Mouse (Mus musculus) heart, embryonic 10.5 days (tissue): ENCODE measurements around the gene Fam19a5. TPM values are rescaled to one million over a fixed set of nuclear protein-coding genes. Genes with fewer than 3 reads are reported as not detected.

Source experiments
- DNase-seq: peaks from one replicate; pipeline ENCODE4 v3.0.0-alpha.2; 2017; ENCODE audit warnings: low spot score
- H3K27ac ChIP-seq: fragments of 300-500 bp; sonication (generic); 2 replicates; pipeline ENCODE4 v1.5.1; 2016; ENCODE audit warnings: mild to moderate bottlenecking
- H3K27me3 ChIP-seq: fragments of 300-500 bp; sonication (generic); 2 replicates; pipeline ENCODE4 v1.6.1; 2016; ENCODE audit warnings: mild to moderate bottlenecking; ENCODE audit not compliant: poor library complexity, insufficient read depth, severe bottlenecking
- H3K36me3 ChIP-seq: fragments of 300-500 bp; sonication (generic); 2 replicates; pipeline ENCODE4 v1.6.1; 2016; ENCODE audit warnings: mild to moderate bottlenecking, moderate library complexity
- H3K4me1 ChIP-seq: fragments of 300-500 bp; sonication (generic); 2 replicates; pipeline ENCODE4 v1.6.1; 2016; ENCODE audit warnings: mild to moderate bottlenecking
- H3K4me3 ChIP-seq: fragments of 300-500 bp; sonication (generic); 2 replicates; pipeline ENCODE4 v1.5.1; 2016; ENCODE audit warnings: mild to moderate bottlenecking, moderate library complexity
- H3K9me3 ChIP-seq: fragments of 300-500 bp; sonication (generic); 2 replicates; pipeline ENCODE4 v1.6.1; 2016; ENCODE audit warnings: mild to moderate bottlenecking, moderate library complexity
- WGBS: fragments of 180-500 bp; shearing (Covaris S2); methylation state at CpG from one replicate; pipeline ENCODE4 v1.1.7; 2016; 5-methylcytosine and 5-hydroxymethylcytosine counted together
- polyA plus RNA-seq: library from polyadenylated mRNA; unstranded; fragments of >200 nt; fragmentation: Nextera tagmentation; extraction: Ambion mirVana; gene quantifications from 2 replicates; pipeline ENCODE4 v1.2.1, GENCODE M21; 2016

Gene Fam19a5
- 1.6 and 1.7 TPM in 2 replicates for polyA plus RNA-seq

DNA sequence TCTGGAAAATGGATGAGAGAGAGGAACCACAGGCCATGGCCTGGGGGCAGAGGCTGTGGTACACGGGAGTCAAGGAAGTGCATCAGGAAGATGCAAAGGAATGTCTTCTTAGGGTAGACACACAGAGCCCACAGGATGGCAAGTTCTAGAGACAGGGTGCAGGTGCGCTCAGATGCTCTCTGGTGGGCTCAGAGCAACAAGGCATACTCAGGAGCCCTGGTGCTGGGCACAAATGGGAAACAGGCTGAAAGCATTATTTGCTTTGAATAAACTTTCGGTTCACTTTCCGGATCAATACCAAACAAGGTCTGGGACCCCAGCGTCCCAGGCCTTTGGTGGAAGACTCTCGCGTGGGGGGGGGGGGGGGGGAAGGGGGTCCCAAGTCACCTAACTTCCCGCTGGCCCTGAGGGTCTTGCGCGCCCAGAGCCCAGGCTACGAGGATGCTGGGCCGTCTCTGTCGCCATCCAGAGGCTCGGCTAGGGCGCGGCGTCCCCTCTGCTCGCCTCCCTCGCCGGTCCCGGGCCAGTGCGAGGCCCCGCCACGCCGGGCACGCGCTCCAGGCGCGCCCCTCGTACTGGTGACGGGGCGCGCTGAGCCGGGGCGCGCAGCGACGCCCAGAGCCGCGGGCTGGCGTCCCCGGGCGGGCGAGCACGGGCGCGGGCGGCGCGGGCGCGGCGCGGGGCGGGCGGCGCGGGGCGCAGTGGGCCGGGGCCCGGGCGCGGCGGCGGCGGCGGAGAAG lies at the start of gene Fam19a5:
Gene Fam19a5 (plus strand): TSS at position 701 of the 740 bp plus-strand sequence.
- Histone ChIP-seq H3K9me3 (no peaks in the 10 kb centered on the region), H3K4me3 (peak within 1 kb of the TSS; percentile 67), H3K27me3 (peaks cover 91% of the 10 kb centered on the region), H3K27ac (peak within 1 kb of the TSS; percentile 56; the same call in 1 of the 2 replicates), H3K4me1 (peaks cover 18% of the 10 kb centered on the region), H3K36me3 (no peaks in the 10 kb centered on the region)
- 6% methylated on average over 46 of the region's 67 CpGs for WGBS
- DNase-seq: no peak

DNA sequence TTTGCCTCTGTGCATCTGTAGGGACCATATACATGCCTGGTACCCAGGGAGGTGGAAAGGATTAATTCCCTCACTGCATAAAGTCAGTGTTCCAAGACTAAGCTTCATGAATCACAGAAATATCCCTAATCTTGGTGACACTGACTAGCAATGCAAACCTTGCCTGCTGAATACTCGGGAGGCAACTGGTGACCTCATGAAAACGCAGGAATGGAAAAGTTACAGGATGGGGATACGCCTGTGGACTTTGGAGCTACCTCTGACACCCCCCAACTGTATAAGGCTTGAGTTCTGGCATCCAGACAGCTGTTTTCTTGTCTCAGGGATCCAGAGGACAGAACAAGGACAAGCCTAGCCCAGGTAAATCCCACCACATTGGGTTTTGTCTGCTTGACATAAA lies 42.4 kb upstream of the Fam19a5 start:
- Histone ChIP-seq H3K4me1 (no peaks in the 10 kb centered on the region), H3K4me3 (no peak overlapping the region), H3K36me3 (no peaks in the 10 kb centered on the region), H3K27ac (no peak overlapping the region), H3K9me3 (no peaks in the 10 kb centered on the region), H3K27me3 (no peaks in the 10 kb centered on the region)
- DNase-seq: no peak
- WGBS: 76% methylated on average over 3 of the region's 3 CpGs

DNA sequence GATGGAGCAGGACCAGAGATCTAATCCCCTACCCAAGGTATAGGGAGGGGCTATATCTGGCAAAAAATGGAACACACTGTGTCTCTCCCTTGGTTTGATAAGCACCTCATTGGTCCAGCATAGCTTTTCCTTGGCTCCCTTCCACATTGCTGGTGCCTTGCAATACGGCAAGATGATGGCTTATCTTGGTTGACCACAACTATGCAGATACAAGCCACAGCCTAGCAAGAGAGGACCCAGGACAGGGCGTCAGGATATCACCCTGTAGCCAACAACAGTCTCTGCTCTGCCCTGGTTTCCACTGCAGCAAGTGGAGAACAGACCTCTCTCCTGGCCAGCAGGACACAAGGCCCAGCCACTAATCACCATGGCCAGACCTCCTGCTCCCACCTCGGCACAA lies 36.8 kb upstream of the Fam19a5 start:
- 59% methylated on average over 3 of the region's 3 CpGs for WGBS
- Histone ChIP-seq H3K9me3 (no peaks in the 10 kb centered on the region), H3K4me1 (no peaks in the 10 kb centered on the region), H3K4me3 (no peak overlapping the region), H3K27me3 (no peaks in the 10 kb centered on the region), H3K27ac (no peak overlapping the region), H3K36me3 (no peaks in the 10 kb centered on the region)
- no peak for DNase-seq

DNA sequence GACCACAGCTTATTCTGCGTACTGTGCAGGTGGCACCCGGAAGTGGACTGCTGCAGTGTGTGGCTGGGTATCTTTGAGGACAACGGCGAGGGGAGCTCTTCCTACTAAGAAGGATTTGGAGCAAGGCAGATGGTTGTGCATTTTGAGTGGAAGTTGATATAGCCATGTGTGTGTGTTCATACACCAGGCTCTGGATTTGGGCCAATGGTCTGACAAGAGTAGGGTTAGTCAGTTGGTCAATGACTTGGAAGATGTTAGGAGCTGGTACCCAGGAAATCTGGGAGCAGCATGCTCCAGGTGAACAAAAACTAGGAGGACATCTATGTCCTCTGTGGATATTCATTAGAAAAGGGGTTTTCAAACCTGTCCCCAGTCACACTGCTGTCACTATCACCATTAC lies 33.2 kb upstream of the Fam19a5 start:
- 94% methylated on average over 4 of the region's 4 CpGs for WGBS
- Histone ChIP-seq H3K36me3 (no peaks in the 10 kb centered on the region), H3K4me3 (no peak overlapping the region), H3K27ac (no peak overlapping the region), H3K27me3 (no peaks in the 10 kb centered on the region), H3K9me3 (no peaks in the 10 kb centered on the region), H3K4me1 (no peaks in the 10 kb centered on the region)
- no peak for DNase-seq

DNA sequence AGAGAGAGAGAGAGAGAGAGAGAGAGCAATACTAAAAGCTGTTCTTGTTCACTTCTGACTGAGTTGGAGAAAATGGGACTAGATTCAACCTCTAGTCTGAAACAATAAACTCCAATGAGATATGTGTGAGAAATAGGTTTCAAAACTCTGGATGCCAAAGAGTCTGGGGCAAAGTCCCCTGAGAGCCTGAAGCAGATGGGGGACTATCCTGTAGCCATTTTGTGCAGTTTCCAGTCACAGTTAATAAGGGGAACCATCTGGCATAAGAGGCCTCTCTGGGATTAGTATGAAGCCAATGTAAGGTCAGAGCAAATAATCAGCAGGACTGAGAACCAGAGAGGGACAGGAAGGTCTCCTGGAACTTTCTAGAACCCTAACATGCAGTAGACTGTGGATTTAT lies 25.9 kb upstream of the Fam19a5 start:
- Histone ChIP-seq H3K27me3 (no peaks in the 10 kb centered on the region), H3K4me1 (no peaks in the 10 kb centered on the region), H3K4me3 (no peak overlapping the region), H3K9me3 (no peaks in the 10 kb centered on the region), H3K27ac (no peak overlapping the region), H3K36me3 (no peaks in the 10 kb centered on the region)
- DNase-seq: no peak

DNA sequence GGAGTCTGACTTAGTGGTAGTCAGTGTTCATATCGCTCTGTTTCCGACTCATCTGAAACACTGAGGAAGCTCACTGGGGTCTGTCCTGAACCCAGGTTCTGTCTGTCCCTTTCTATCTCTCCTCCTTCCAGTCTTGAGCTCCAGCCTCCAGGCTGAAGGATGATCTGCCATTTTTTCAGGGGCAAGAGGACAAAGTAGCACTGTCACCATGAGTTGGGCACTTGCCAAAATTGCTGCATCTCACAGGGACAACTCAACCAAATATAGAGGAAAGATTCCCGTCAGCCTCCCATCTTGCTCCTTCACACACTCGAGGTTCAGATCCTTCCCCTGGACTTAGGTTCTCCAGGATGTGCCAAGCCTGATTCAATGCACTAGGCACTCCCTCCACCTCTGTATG lies 14.8 kb upstream of the Fam19a5 start:
- no peak for DNase-seq
- Histone ChIP-seq H3K27me3 (no peaks in the 10 kb centered on the region), H3K27ac (no peak overlapping the region), H3K36me3 (no peaks in the 10 kb centered on the region), H3K9me3 (no peaks in the 10 kb centered on the region), H3K4me1 (no peaks in the 10 kb centered on the region), H3K4me3 (no peak overlapping the region)
- 89% methylated on average over 4 of the region's 4 CpGs for WGBS

DNA sequence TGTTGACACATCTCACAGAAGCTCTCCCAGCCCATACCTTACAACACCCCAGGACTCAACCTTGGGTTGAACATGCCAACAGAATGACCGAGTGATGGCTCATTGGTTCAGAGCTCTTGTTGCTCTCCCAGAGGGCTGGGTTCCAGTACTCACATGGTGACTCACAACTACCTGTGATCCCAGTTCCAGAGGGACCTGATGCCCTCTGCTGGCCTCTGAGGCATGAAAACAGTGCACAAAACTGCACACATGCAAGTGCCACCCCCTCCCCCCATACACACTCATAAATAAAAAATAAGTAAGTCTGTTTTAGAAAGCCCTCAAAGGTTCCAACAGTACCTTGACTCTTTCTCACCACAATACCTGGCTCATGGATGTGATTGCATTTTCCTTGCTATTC lies 2.4 kb upstream of the Fam19a5 start:
- DNase-seq: no peak
- H3K36me3 ChIP-seq: no peaks in the 10 kb centered on the region

DNA sequence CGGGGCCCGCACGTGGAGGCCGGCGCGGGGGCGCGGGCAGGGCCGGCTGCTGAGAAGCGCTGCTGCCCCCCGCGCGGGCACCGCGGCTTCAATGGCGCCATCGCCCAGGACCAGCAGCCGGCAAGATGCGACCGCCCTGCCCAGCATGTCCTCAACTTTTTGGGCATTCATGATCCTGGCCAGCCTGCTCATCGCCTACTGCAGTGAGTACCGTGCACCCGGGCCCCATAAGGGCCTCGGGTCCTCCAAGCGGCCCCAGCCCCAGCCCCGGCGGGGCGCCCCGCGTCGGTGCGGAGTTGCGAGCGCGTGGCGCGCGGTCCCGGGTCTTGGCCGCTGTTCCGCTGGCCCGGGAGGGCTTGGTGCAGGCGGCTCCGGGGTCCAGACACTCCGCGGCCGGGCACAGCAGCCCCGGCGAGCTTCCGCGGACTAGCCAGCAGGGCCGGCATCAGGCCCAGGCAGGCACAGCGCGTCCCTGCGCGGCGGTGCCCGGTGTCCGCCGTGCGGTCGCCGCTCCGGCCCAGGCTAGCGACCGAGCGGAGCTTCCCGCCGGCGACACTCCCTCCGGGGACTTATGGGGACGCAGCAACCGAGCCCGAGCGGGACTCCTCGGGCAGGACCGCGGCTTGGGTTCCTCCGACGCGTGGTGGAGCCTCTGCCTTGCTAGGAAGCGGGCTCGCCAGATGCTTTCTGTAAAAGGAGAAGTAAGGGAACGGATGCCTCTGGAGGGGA lies 466 bp downstream of the Fam19a5 start:
- no peaks in the 10 kb centered on the region for H3K9me3 ChIP-seq
- H3K27ac ChIP-seq: peak overlapping the region; percentile 56; the same call in 1 of the 2 replicates
- peaks cover 26% of the 10 kb centered on the region for H3K4me1 ChIP-seq
- no peak for DNase-seq
- WGBS: under 1% methylated on average over 84 of the region's 84 CpGs
- no peaks in the 10 kb centered on the region for H3K36me3 ChIP-seq
- peaks cover 96% of the 10 kb centered on the region for H3K27me3 ChIP-seq
- peak overlapping the region; percentile 67 for H3K4me3 ChIP-seq

More for the DNA sequence above, 2.4 kb upstream of the Fam19a5 start:
- Histone ChIP-seq H3K27me3 (peaks cover 70% of the 10 kb centered on the region), H3K27ac (no peak overlapping the region), H3K4me3 (no peak overlapping the region), H3K9me3 (no peaks in the 10 kb centered on the region), H3K4me1 (peaks cover 16% of the 10 kb centered on the region)
- WGBS: 28% methylated on average over 1 of the region's 1 CpGs

DNA sequence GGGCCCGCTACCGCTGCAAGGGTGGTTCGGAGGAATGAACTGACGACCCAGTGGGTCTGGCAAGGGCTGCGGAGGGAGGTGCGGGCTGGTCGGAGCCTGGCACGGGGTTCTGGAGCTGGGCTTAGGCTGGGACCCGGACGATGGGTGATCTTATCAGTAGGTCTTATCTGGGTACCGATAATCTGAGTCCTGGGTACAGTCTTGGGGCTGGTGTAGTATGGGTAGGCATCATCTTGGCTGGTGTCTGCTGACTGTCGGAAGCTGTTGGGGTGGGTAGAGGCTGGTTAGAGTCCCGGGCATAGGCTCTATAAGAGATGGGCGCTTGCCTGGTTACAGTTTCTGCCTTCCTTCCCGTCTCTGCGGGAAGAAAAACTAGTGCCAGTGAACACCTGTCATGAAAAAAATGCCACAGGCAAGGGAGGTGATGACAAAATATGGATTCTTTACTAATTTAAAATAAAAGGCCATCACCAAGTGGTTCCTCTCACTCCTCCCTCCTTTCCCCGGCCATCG lies 1.1 kb downstream of the Fam19a5 start:
- H3K27me3 ChIP-seq: peaks cover 96% of the 10 kb centered on the region
- H3K4me3 ChIP-seq: peak overlapping the region; percentile 67
- WGBS: 8% methylated on average over 18 of the region's 18 CpGs
- peaks cover 29% of the 10 kb centered on the region for H3K4me1 ChIP-seq
- no peaks in the 10 kb centered on the region for H3K36me3 ChIP-seq
- DNase-seq: no peak
- no peak overlapping the region for H3K27ac ChIP-seq
- no peaks in the 10 kb centered on the region for H3K9me3 ChIP-seq

DNA sequence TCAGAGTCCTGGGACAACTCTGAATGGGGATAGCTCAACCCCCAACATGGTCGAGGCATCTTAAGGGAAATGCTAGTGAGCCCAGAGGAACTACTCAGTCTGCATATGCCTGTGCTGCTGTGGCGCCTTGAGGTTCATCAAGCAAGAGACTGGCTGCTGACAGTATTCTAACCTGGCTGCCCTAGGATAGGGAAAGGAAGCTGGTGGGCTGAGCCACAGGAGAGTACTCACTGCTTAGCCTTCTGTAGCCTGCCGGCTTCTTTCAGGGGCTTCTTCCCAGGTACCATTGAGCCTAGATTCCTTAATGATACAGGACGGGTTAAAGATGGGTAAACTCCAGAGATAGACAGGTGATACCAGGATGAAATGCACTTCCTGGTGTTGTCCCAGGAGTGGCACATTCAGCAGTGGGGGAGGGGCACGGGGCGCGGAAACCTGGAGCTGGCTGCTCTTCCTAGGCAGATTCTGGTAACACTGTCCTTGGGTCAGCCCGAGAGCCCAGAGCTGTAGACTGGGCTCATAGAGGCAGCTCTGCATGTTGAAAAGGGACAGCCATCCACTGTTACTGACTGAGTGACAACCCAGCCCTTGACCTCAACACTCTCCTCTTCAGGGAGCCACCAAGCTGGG lies 1.7 kb downstream of the Fam19a5 start:
- no peak for DNase-seq
- H3K4me1 ChIP-seq: peaks cover 29% of the 10 kb centered on the region
- no peak overlapping the region for H3K27ac ChIP-seq
- 21% methylated on average over 8 of the region's 8 CpGs for WGBS
- H3K27me3 ChIP-seq: peaks cover 96% of the 10 kb centered on the region
- no peak overlapping the region for H3K4me3 ChIP-seq
- H3K9me3 ChIP-seq: no peaks in the 10 kb centered on the region
- H3K36me3 ChIP-seq: no peaks in the 10 kb centered on the region

DNA sequence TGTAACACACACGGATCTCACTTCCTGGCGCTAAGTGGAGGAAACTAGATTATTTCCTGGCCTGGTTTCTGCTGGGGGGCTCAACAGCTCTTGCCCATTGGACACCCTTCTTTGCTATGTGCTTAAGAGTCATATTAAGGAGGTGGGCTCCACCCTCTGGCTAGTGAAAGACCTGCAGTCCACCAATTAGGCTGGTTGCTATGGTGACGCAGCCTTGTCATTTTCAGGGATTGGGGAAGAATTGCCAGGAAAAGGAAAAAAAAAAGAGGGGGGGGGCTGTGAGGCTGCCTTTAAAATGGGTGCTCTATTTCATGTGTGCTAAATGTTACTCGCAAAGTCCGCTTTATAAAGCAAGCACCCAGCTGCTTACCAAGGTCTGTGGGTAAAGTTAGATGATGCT lies 2.9 kb downstream of the Fam19a5 start:
- peaks cover 97% of the 10 kb centered on the region for H3K27me3 ChIP-seq
- no peak overlapping the region for H3K27ac ChIP-seq
- 58% methylated on average over 5 of the region's 5 CpGs for WGBS
- H3K36me3 ChIP-seq: no peaks in the 10 kb centered on the region
- H3K4me3 ChIP-seq: no peak overlapping the region
- H3K9me3 ChIP-seq: no peaks in the 10 kb centered on the region
- no peak for DNase-seq
- peaks cover 29% of the 10 kb centered on the region for H3K4me1 ChIP-seq

DNA sequence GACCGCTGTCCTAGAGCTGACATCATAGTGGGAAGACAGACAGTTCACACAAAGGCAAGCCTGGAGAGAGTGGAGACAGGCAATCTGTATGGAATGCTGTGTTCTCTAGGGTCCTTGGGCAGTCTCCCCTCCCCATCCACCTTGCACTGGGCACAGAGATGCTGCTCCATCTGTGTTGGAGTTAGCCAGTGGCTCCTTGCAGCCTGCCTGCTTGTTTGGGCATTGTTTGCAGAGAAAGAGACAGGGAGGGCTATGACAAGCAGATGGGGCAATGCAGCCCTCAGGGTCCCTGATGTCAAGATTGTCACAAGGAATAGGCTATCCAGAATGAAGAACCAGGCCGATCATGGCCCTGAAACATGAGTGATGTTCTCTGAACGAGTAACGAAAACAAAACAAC lies 5.6 kb downstream of the Fam19a5 start:
- no peak for DNase-seq
- Histone ChIP-seq H3K36me3 (no peaks in the 10 kb centered on the region), H3K4me1 (peaks cover 19% of the 10 kb centered on the region), H3K27ac (no peak overlapping the region), H3K4me3 (no peak overlapping the region), H3K9me3 (no peaks in the 10 kb centered on the region), H3K27me3 (peaks cover 80% of the 10 kb centered on the region)
- 76% methylated on average over 4 of the region's 4 CpGs for WGBS

DNA sequence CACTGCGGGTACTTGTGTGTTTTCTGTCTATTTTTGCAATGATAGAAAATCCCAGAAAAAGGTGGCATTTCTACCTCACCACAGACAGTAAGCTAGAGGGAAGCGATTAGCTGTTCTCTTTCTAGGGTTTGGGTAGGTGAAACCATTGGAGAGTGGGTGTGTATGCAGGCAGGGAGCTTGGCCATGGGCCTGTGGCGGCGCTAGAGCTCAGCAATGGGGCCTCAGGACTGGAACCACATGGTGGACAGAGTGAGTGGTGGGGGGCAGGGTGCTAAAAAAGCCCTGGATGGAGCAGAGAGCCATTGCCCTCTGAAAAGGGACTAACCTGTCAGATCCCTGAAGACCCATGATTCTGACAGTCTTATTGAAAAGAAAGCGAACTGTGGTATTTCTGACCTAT lies 6.7 kb downstream of the Fam19a5 start:
- H3K9me3 ChIP-seq: no peaks in the 10 kb centered on the region
- no peaks in the 10 kb centered on the region for H3K36me3 ChIP-seq
- 40% methylated on average over 5 of the region's 5 CpGs for WGBS
- H3K4me1 ChIP-seq: peaks cover 13% of the 10 kb centered on the region
- H3K27me3 ChIP-seq: peaks cover 70% of the 10 kb centered on the region
- H3K4me3 ChIP-seq: no peak overlapping the region
- no peak overlapping the region for H3K27ac ChIP-seq
- no peak for DNase-seq
